Mouse (Mus musculus) thymus, adult 2 months (tissue): ENCODE measurements around the gene Mras.

Experiments used
- CTCF ChIP-seq: fragments of 200-500 bp; IDR thresholded peaks from 2 replicates; pipeline ENCODE4 v1.5.1; 2012; ENCODE audit warnings: mild to moderate bottlenecking, control low read depth, low read length, moderate library complexity, borderline replicate concordance; ENCODE audit not compliant: control insufficient read depth, poor library complexity, insufficient read depth; ENCODE audit errors: extremely low read depth
- POLR2A ChIP-seq: fragments of 200-500 bp; IDR thresholded peaks from 2 replicates; pipeline ENCODE4 v1.6.1; 2012; ENCODE audit warnings: mild to moderate bottlenecking, low read length, control low read depth, moderate library complexity; ENCODE audit not compliant: control insufficient read depth, poor library complexity, insufficient read depth; ENCODE audit errors: extremely low read depth

DNA sequence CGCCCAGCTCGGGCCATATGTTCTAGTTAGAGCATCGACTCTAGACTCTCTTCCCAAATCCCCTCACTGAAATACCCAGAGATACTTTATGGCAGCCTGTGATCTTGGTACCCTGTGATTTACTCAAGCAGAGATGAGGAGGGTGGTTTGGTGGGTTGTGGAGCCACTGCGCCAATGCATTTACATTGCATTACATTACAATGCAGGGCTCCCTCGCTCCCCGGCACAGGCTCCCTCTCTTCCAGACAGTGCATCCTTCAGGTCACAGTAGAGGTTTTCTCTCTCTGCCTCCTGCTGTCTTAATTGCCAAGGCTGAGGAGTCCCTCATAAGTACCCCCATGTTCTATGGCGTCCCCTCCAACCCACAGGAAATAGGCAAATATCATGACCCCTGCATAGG is 68.8 kb downstream of the Mras start:
- TF ChIP-seq POLR2A (no peak), CTCF (no peak)
